Mouse (Mus musculus) neural tube, embryonic 13.5 days (tissue): ENCODE measurements around the gene Clic4. TPM values are rescaled to one million over a fixed set of nuclear protein-coding genes. Genes with fewer than 3 reads are reported as not detected.
A peak's percentile ranks its signal among the peaks of the same experiment; 100 is the strongest.
"Not testable (repeated sequence)": the region's sequence is repeated elsewhere in the genome, so short reads cannot be mapped to it uniquely, and the experiment has no call there.

Experiments
- ATAC-seq: fragments of 200-750 bp; cut with Nextera tagmentation; 2 replicates; pipeline ENCODE4 v1.8.0; 2017; ENCODE audit warnings: low read depth, mild to moderate bottlenecking, moderate TSS enrichment, moderate library complexity
- H3K27ac ChIP-seq: fragments of 300-500 bp; sonication (generic); replicated peaks from 2 replicates; pipeline ENCODE4 v1.5.1; 2015; ENCODE audit warnings: moderate library complexity, mild to moderate bottlenecking, inconsistent platforms
- H3K27me3 ChIP-seq: fragments of 300-500 bp; sonication (generic); 2 replicates; pipeline ENCODE4 v1.6.1; 2015; ENCODE audit warnings: mild to moderate bottlenecking, inconsistent platforms
- H3K36me3 ChIP-seq: fragments of 300-500 bp; sonication (generic); 2 replicates; pipeline ENCODE4 v1.6.1; 2015; ENCODE audit warnings: mild to moderate bottlenecking, inconsistent platforms
- H3K4me1 ChIP-seq: fragments of 300-500 bp; sonication (generic); replicated peaks from 2 replicates; pipeline ENCODE4 v1.6.1; 2015; ENCODE audit warnings: inconsistent platforms
- H3K4me2 ChIP-seq: fragments of 300-500 bp; sonication (generic); 2 replicates; pipeline ENCODE4 v1.6.1; 2015; ENCODE audit warnings: inconsistent platforms, mild to moderate bottlenecking, moderate library complexity
- H3K4me3 ChIP-seq: fragments of 300-500 bp; sonication (generic); 2 replicates; pipeline ENCODE4 v1.5.1; 2015; ENCODE audit warnings: mild to moderate bottlenecking, inconsistent platforms
- H3K9ac ChIP-seq: fragments of 300-500 bp; sonication (generic); 2 replicates; pipeline ENCODE4 v1.6.1; 2015; ENCODE audit warnings: moderate library complexity, mild to moderate bottlenecking, inconsistent platforms
- H3K9me3 ChIP-seq: fragments of 300-500 bp; sonication (generic); 2 replicates; pipeline ENCODE4 v1.6.1; 2016; ENCODE audit warnings: inconsistent platforms
- WGBS: fragments of 180-500 bp; shearing (Covaris S2); methylation state at CpG from one replicate; pipeline ENCODE4 v1.1.7; 2015; 5-methylcytosine and 5-hydroxymethylcytosine counted together
- polyA plus RNA-seq: library from polyadenylated mRNA; unstranded; fragments of >200 nt; fragmentation: Nextera tagmentation; extraction: Ambion mirVana; gene quantifications from 2 replicates; pipeline ENCODE4 v1.2.1, GENCODE M21; 2015

Gene Clic4
- polyA plus RNA-seq, 1 experiment from 2014 or later = 76.3 TPM

DNA sequence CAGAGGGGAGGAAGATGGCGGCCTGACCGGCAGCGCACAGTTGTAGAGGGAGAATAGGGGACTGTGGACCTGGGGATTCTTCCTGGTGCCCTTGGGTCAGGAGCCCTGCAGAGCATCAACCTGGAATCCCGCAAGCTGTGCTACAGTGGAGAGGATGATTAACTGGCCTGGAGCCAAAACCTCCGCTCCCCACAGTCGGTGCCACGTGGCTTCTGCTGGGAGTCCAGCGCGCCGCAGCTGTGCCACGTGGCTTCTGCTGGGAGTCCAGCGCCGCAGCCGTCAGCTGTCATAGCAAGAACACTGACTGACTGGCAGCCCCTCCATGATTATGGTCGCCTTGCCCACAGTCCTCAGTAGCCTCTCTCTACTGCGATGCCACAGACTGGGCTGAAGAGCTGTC lies 70.8 kb downstream of the Clic4 start:
- Histone ChIP-seq H3K4me3 (no peak overlapping the region), H3K27ac (no peak overlapping the region), H3K27me3 (peaks cover 36% of the 10 kb centered on the region), H3K36me3 (no peaks in the 10 kb centered on the region), H3K9me3 (no peaks in the 10 kb centered on the region), H3K4me2 (no peak overlapping the region), H3K4me1 (peaks cover 23% of the 10 kb centered on the region), H3K9ac (no peak overlapping the region)
- 59% methylated on average over 16 of the region's 16 CpGs for WGBS
- ATAC-seq = peak; percentile 41; the same call in 1 of the 2 replicates

DNA sequence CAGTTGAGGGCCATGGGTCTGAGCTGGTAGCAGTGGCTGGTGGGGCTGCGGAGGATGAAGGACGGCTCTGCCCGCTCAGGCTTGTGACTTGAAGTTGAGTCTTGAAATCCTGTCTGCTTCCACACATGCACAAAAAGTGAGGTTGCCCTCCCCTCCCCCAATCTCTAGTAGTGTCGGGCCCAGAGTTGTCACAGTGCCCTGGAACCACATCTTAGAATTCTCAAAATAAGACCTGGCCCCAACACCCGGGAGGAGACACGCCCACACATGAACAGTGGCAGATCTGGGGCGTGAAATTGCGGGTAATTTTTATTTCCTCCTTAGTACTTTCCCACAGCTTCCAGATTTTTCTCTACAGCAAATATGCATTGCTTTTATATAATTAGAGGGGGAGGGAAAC lies 74.8 kb downstream of the Clic4 start:
- WGBS = 84% methylated on average over 8 of the region's 8 CpGs
- no peaks in the 10 kb centered on the region; the same call in none of the 2 replicates for H3K27me3 ChIP-seq

DNA sequence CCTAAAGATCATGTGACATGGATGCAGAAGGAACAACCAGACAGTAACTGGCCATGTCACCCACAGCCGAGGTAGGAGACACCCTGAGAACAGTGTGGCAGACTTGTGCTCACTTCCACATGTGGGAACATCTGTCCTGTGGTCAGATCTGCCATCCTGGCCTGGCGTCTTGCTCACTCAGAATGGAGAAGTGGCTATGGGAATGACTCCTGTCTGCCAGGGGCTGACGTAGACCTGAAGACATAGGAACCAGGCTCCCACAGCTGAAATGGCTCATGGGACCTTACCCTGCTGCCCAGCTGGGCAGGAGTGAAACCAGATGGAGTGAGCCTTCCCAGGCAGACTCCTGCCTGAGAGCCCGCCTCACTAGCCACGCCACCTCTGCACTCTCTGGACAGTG lies 79.8 kb downstream of the Clic4 start:
- Histone ChIP-seq H3K4me3 (no peak overlapping the region), H3K36me3 (no peaks in the 10 kb centered on the region), H3K4me2 (no peak overlapping the region), H3K27me3 (no peaks in the 10 kb centered on the region; the same call in none of the 2 replicates), H3K9me3 (no peaks in the 10 kb centered on the region), H3K4me1 (no peaks in the 10 kb centered on the region), H3K27ac (no peak overlapping the region), H3K9ac (no peak overlapping the region)
- ATAC-seq = no peak
- 78% methylated on average over 5 of the region's 5 CpGs for WGBS

More for the DNA sequence above, 74.8 kb downstream of the Clic4 start:
- no peak for ATAC-seq
- Histone ChIP-seq H3K9ac (no peak overlapping the region), H3K4me3 (no peak overlapping the region), H3K4me2 (no peak overlapping the region), H3K9me3 (no peaks in the 10 kb centered on the region), H3K36me3 (no peaks in the 10 kb centered on the region), H3K27ac (no peak overlapping the region), H3K4me1 (0 out of 2 replicates have a peak, but pooled peaks cover 4% of the 10 kb centered on the region)

DNA sequence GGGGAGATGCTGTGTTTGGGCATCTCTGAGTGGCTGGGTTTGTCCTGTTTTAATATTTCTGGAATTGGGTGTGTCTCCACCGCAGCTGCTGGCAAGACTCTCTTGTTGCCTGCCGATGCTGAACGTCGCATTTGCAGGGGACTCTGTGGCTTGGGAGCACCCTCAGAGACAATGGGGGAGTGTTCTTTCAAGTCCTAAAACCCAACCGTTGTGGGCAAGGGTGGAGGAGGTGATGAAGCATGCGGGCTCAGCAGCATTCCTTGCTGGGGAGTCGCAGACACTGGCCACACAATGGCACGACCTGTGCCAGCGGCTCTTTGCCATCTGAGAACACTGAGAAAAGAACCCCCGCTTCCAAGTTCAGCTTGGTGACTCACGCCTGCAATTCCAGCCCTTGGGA lies 81.0 kb downstream of the Clic4 start:
- no peaks in the 10 kb centered on the region for H3K4me1 ChIP-seq
- H3K4me2 ChIP-seq = no peak overlapping the region
- no peaks in the 10 kb centered on the region for H3K36me3 ChIP-seq
- no peaks in the 10 kb centered on the region; the same call in 1 of the 2 replicates for H3K27me3 ChIP-seq
- no peak overlapping the region for H3K4me3 ChIP-seq
- WGBS = 79% methylated on average over 11 of the region's 11 CpGs
- H3K27ac ChIP-seq = no peak overlapping the region
- H3K9me3 ChIP-seq = no peaks in the 10 kb centered on the region
- ATAC-seq = no peak
- no peak overlapping the region for H3K9ac ChIP-seq

DNA sequence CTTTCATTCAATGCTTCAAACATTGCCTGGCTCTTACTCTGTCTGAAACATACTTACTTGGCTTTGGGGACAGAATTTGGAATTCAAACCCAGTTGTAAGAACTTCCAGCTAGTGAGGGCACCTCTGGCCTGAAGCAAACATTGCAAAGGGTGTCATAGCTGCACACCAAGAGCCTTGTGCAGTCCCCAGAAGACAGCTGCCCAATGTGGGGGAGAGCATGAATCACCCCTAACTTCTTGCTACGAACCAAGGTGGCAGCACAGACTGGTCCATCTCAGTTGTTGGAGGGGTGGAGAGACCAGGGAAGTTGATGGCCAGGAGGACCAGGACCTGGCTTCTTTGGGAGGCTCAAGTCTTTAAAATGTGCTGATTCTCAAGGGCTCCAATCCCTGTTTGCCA lies 81.4 kb downstream of the Clic4 start:
- Histone ChIP-seq H3K27me3 (no peaks in the 10 kb centered on the region; the same call in 1 of the 2 replicates), H3K9me3 (no peaks in the 10 kb centered on the region), H3K4me3 (no peak overlapping the region), H3K27ac (no peak overlapping the region), H3K4me2 (no peak overlapping the region), H3K36me3 (no peaks in the 10 kb centered on the region), H3K9ac (no peak overlapping the region), H3K4me1 (no peaks in the 10 kb centered on the region)
- WGBS = 56% methylated on average over 1 of the region's 1 CpGs
- no peak for ATAC-seq

DNA sequence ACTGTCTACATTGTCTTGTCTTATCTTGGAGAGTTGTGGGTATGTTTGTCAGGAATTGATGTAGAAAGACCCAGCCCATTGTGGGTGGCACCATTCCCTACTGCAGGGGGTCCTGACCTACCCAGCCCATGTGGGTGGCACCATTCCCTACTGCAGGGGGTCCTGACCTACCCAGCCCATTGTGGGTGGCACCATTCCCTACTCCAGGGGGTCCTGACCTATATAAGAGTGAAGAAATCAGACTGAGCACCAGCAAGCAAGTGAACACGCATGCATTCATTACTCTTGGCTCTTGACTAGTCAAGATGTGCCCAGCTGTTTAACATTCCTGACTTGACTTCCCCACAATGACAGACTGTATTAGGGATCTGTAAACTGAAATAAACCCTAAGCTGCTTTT lies 82.2 kb downstream of the Clic4 start:
- ATAC-seq = no peak
- Histone ChIP-seq H3K36me3 (no peaks in the 10 kb centered on the region), H3K4me1 (no peaks in the 10 kb centered on the region), H3K4me2 (no peak overlapping the region), H3K4me3 (no peak overlapping the region), H3K9ac (no peak overlapping the region), H3K9me3 (no peaks in the 10 kb centered on the region), H3K27ac (no peak overlapping the region), H3K27me3 (no peaks in the 10 kb centered on the region; the same call in 1 of the 2 replicates)
- 92% methylated on average over 1 of the region's 1 CpGs for WGBS

DNA sequence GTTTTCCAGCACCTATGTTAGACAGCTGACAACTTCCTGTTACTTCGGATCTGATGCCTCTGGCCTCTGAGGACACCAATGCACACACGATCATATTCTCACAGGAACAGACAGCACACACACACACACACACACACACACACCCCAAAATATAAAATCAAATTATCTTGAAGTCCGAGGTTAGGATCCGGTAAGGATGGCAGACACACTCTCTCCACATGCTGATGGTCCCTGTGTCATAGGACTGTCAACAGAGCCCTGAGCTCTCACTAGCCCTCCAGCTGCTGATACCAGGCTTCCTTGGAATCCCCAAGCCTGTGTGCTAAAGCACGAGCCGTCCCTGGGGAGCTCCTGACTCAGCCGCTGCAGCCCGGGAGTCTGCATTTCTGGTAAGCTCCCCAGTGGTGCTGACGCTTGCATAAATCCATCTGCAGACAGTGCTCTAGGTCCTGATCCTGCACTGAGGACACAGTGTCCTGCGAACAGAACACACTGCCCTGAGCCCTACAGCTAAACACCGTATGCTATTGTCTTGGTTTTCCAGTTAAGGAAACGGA lies 83.1 kb downstream of the Clic4 start:
- H3K9me3 ChIP-seq = no peaks in the 10 kb centered on the region
- no peaks in the 10 kb centered on the region; the same call in 1 of the 2 replicates for H3K27me3 ChIP-seq
- 79% methylated on average over 12 of the region's 12 CpGs for WGBS
- H3K4me2 ChIP-seq = no peak overlapping the region
- no peak overlapping the region for H3K27ac ChIP-seq
- H3K4me3 ChIP-seq = no peak overlapping the region
- no peaks in the 10 kb centered on the region for H3K36me3 ChIP-seq
- H3K9ac ChIP-seq = no peak overlapping the region
- no peaks in the 10 kb centered on the region for H3K4me1 ChIP-seq
- no peak for ATAC-seq

DNA sequence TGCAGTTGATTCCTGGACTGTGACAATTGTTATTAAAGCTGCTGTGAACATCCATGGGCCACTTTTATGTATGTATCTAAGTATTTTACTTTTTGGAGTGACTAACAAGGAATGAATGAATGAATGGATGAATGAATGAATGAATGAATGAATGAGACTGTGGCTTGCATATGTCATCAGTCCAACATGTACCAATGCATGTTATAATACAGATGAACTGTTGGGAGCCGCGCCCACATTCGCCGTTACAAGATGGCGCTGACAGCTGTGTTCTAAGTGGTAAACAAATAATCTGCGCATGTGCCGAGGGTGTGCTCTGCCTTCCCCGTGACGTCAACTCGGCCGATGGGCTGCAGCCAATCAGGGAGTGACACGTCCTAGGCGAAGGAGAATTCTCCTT lies 88.3 kb downstream of the Clic4 start:
- not testable (repeated sequence) for ATAC-seq, H3K4me3 ChIP-seq, H3K4me2 ChIP-seq, H3K4me1 ChIP-seq, H3K36me3 ChIP-seq, H3K27ac ChIP-seq, H3K9me3 ChIP-seq, H3K9ac ChIP-seq, H3K27me3 ChIP-seq
- 93% methylated on average over 7 of the region's 13 CpGs for WGBS

DNA sequence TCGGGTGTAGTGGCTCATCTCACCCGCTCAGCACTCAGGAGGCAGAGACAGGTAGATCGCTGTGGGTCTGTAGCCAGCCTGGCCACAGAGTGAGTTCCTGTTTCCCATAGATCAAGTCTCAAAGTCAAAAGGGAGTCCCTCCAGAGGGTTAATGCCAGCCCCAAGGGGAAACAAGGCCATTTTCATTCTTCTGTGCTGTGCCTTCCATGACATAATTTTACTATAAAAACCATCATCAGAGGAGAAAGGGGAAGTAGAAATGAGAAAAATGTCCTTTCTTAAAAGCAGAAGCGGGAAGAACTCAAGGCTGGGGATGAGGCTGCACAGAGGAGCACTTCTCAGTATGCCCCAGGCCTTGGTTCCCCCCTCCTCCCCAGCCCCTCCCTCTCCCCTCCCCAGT lies 90.8 kb downstream of the Clic4 start:
- WGBS = 93% methylated on average over 4 of the region's 4 CpGs
- H3K4me2 ChIP-seq = no peak overlapping the region
- no peak overlapping the region for H3K9ac ChIP-seq
- no peaks in the 10 kb centered on the region for H3K4me1 ChIP-seq
- no peaks in the 10 kb centered on the region for H3K36me3 ChIP-seq
- no peaks in the 10 kb centered on the region for H3K9me3 ChIP-seq
- H3K4me3 ChIP-seq = no peak overlapping the region
- ATAC-seq = no peak
- H3K27me3 ChIP-seq = peaks cover 7% of the 10 kb centered on the region; the same call in 1 of the 2 replicates
- no peak overlapping the region for H3K27ac ChIP-seq

DNA sequence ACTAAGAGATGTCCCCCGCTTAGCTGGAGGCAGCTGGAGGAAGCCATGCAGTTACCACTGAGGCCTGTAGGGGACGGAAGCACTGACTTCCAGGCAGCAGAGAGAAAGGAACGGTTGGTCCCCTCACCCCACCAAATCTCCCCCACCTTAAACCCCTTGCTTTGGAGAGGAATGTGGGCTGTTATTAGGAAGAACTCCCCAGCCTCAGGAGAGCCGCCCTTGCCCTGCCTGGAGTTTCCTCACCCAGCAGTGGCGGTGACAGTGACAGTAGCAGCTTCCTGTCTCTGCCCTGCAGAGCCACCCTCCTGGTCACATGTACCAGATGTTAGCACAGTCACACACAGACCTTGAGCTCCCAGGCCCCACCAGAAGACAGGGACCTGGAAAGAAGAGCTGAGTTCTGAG lies 93.5 kb downstream of the Clic4 start:
- Histone ChIP-seq H3K4me3 (no peak overlapping the region), H3K27ac (no peak overlapping the region), H3K4me1 (peaks cover 11% of the 10 kb centered on the region), H3K9me3 (no peaks in the 10 kb centered on the region), H3K4me2 (no peak overlapping the region), H3K27me3 (peaks cover 33% of the 10 kb centered on the region), H3K36me3 (no peaks in the 10 kb centered on the region), H3K9ac (no peak overlapping the region)
- no peak for ATAC-seq
- 30% methylated on average over 5 of the region's 5 CpGs for WGBS

DNA sequence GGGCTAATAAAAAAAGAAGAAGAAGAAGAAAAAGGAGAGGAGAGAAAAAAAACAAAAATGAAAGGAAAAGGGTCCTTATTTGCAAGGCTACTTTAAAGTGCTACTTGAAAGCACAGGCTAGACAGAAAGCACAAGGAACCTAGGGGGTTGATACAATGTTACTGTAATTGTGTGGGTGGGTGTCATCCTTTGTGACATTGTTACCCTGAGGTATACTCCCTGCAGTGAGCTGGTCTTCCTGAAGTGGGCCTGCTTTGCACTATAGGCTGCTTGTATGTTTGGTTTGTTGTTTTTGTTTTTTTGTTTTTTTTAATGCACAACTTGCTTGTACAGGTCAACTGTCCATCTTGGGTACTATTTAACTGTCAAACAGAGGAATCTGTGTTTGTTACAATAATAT lies 95.0 kb downstream of the Clic4 start:
- no peaks in the 10 kb centered on the region for H3K9me3 ChIP-seq
- H3K9ac ChIP-seq = no peak overlapping the region
- ATAC-seq = no peak
- peaks cover 48% of the 10 kb centered on the region for H3K27me3 ChIP-seq
- H3K4me2 ChIP-seq = no peak overlapping the region
- no peak overlapping the region for H3K4me3 ChIP-seq
- H3K4me1 ChIP-seq = peaks cover 16% of the 10 kb centered on the region
- H3K27ac ChIP-seq = no peak overlapping the region
- H3K36me3 ChIP-seq = no peaks in the 10 kb centered on the region

DNA sequence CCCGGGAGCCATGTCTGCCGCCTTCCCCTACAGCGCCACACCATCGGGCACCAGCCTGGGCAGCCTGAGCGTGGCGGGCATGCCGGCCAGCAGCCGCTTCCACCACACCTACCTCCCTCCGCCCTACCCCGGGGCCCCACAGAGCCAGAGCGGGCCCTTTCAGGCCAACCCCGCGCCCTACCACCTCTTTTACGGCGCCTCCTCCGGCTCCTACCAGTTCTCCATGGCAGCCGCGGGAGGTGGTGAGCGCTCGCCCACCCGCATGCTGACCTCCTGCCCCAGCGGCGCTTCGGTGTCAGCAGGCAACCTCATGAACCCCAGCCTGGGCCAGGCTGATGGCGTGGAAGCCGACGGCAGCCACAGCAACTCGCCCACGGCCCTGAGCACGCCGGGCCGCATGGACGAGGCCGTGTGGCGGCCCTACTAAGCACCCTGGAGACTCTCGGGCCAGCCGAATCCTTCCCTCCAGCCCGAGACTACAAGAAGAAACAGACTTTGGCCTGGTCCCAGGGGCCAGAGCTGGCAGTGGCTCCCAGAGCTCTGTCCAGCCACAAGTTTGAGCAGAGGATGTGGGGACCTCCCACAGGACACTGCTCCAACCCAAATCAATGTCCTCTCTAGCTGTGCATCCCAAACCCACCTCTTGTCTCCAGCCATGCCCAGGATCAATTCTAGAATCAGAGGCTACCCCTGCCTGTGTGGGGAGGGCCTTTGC lies 97.1 kb downstream of the Clic4 start:
- H3K9ac ChIP-seq = peak overlapping the region; percentile 55
- H3K4me3 ChIP-seq = peak overlapping the region; percentile 23
- 7% methylated on average over 38 of the region's 38 CpGs for WGBS
- peak overlapping the region; percentile 53 for H3K4me2 ChIP-seq
- no peaks in the 10 kb centered on the region for H3K36me3 ChIP-seq
- H3K27me3 ChIP-seq = peaks cover 59% of the 10 kb centered on the region
- ATAC-seq = no peak
- peaks cover 22% of the 10 kb centered on the region for H3K4me1 ChIP-seq
- no peak overlapping the region for H3K27ac ChIP-seq
- H3K9me3 ChIP-seq = no peaks in the 10 kb centered on the region
